Mouse (Mus musculus): ENCODE measurements around the gene 1810010H24Rik.
"Not testable (repeated sequence)": the region's sequence is repeated elsewhere in the genome, so short reads cannot be mapped to it uniquely, and the experiment has no call there.

1810010H24Rik gene

GRCm38 (mm10) chr11:107025411-107026321, at the start of gene 1810010H24Rik:
1810010H24Rik (plus strand) TSS chr11:107025681.
- peak; percentile 39 for DNase-seq

GRCm38 (mm10) chr11:106976194-106976593, 49.3 kb upstream of the 1810010H24Rik start:
- DNase-seq = peak; percentile 82

GRCm38 (mm10) chr11:106980455-106980854, 45.0 kb upstream of the 1810010H24Rik start:
- DNase-seq = peak; percentile 81

GRCm38 (mm10) chr11:106981787-106982186, 43.7 kb upstream of the 1810010H24Rik start:
- DNase-seq = no peak

- no peak for DNase-seq
Measured at GRCm38 (mm10) chr11:106982351-106982750, 43.1 kb upstream of the 1810010H24Rik start.

- not testable (repeated sequence) for DNase-seq
Measured at GRCm38 (mm10) chr11:106985979-106986604, 39.4 kb upstream of the 1810010H24Rik start.

- DNase-seq = no peak
Measured at GRCm38 (mm10) chr11:106987384-106987783, 38.1 kb upstream of the 1810010H24Rik start.

GRCm38 (mm10) chr11:106994246-106995085, 31.0 kb upstream of the 1810010H24Rik start:
- no peak for DNase-seq

- DNase-seq = not testable (repeated sequence)
Measured at GRCm38 (mm10) chr11:106996492-106996891, 29.0 kb upstream of the 1810010H24Rik start.

GRCm38 (mm10) chr11:106997976-106998375, 27.5 kb upstream of the 1810010H24Rik start:
- no peak for DNase-seq

- no peak for DNase-seq
Measured at GRCm38 (mm10) chr11:106998651-106999150, 26.8 kb upstream of the 1810010H24Rik start.

- DNase-seq = peak; percentile 93
Measured at GRCm38 (mm10) chr11:106999151-106999948, 26.1 kb upstream of the 1810010H24Rik start, which contains the start of gene Kpna2. Kpna2 (minus strand) TSS chr11:106999541.

- no peak for DNase-seq
Measured at GRCm38 (mm10) chr11:106999949-107000513, 25.4 kb upstream of the 1810010H24Rik start.

- no peak for DNase-seq
Measured at GRCm38 (mm10) chr11:107001760-107002675, 23.5 kb upstream of the 1810010H24Rik start.

GRCm38 (mm10) chr11:107005538-107005937, 19.9 kb upstream of the 1810010H24Rik start:
- DNase-seq = no peak

- no peak for DNase-seq
Measured at GRCm38 (mm10) chr11:107010447-107010846, 15.0 kb upstream of the 1810010H24Rik start.

GRCm38 (mm10) chr11:107011171-107011570, 14.3 kb upstream of the 1810010H24Rik start:
- no peak for DNase-seq

GRCm38 (mm10) chr11:107011669-107012323, 13.7 kb upstream of the 1810010H24Rik start:
- DNase-seq = no peak

GRCm38 (mm10) chr11:107012324-107013017, 13.0 kb upstream of the 1810010H24Rik start:
- DNase-seq = peak; percentile 99

Data from lung, postnatal 14 days (tissue).